Mouse (Mus musculus) thymus, postnatal 10 days (tissue): ENCODE data around the gene Hcn4.

ENCODE experiments used
- DNase-seq, 2 experiments: peaks; one replicate each; pipeline ENCODE4 v3.0.0; 2021; ENCODE audit warnings: low spot score in 2 of 2

The Hcn4 gene

DNA sequence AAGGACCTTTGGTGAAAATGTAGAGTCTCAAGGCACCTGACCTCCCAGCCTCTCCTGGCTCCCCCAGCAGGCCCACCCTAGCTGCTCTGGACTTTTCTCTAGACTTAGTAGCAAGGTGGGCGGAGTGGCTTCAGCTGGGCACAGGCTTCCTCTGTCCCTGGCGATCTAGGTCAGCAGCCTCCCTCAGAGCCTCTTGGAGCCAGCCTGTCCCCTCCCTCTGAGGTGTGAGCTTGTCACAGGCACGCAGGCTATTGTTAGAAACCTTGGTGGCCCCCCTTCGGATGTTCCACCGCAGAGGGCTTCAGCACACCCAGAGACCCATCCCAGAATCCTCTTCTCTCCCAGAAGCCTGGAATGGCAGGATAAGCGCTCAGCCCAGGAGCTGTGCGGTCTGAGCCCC, 24.5 kb downstream of the Hcn4 start:
- no peak for DNase-seq

DNA sequence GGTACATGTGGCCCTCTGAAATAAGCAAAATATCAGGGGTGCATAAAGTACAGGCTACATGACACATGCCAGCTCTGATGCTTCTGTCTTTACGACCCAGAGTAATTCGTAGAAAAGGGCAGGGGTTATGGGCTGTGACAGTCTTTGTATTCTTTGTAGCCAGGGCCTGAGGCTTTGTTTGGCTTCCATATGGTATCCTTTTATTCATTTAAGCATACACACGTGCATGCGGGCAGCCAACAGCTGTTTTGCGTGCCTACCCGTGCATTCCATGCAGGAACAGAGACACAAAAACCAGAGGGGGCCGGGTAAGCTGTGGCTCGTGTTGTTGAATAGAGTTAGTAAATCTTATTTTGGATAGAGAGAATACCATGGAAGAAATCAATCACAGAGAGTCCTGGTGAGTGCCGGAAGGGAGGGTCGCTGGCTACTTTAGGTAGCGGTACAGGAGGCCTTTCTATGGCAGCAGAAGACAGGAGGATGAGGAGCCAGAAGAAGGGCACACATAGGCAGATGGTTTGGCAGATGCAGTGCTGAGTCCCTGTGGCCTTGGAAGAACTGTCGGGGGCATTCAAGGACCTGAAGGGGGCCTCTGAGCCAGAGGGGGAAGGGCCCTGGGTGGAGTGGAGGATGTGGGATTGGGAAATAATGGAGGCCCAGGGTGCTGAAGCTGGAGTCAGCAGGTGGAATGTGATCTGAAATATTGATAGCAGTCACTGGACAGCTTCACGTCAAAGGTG, 26.5 kb downstream of the Hcn4 start:
- no peak for DNase-seq

DNA sequence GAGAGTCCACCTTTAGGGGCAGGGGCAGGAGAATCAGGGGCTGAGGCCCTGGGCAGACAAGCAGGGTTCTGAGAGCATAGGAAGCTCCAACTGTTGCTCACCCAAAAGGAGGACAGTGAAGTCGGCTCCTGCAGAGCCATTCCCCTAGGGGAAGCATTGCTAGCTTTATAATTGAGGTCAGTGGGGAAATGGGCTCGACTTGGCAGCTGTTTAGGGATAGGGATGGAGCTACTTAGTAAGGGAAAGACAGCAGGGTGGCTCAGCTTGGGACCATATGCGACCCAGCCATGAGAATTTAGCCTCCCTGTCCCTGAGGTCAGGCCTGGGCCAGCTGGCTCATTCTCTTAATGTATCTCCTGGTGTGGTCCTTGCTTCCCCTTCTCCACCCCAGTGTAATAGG, 31.7 kb downstream of the Hcn4 start:
- no peak for DNase-seq

DNA sequence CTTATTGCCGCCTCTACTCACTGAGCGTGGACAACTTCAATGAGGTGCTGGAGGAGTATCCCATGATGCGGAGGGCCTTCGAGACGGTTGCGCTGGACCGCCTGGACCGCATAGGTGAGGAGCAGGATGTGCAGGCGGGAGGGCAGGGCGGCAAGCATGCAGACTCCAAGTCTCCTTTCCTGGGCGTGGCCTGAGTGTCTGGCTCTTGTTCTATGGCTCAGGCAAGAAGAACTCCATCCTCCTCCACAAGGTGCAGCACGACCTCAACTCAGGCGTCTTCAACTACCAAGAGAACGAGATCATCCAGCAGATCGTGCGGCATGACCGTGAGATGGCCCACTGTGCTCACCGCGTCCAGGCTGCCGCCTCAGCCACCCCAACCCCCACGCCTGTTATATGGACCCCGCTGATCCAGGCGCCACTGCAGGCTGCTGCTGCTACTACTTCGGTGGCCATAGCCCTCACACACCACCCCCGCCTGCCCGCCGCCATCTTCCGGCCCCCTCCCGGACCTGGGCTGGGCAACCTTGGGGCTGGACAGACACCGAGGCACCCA, 35.9 kb downstream of the Hcn4 start:
- DNase-seq, result no peak

DNA sequence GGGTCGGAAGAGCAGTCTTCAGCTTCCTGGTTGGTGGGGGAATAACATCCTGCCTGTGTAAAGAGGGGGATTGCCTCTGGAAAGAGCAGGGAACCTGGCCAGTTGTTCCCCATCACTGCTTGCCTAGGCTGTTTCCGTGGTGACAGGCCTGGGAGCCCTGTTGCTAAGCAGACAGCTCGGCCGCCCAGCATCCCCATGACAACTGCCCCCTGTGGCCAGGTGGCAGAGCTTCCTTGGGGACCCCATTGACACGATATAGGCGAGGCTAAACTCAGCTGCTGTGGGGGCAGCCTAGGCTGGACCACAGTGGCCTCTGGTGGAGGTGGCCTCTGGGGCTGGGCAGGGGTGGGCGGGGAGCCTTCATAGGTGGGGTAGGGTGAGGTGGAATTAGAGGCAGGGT, 40.6 kb downstream of the Hcn4 start:
- no peak for DNase-seq

DNA sequence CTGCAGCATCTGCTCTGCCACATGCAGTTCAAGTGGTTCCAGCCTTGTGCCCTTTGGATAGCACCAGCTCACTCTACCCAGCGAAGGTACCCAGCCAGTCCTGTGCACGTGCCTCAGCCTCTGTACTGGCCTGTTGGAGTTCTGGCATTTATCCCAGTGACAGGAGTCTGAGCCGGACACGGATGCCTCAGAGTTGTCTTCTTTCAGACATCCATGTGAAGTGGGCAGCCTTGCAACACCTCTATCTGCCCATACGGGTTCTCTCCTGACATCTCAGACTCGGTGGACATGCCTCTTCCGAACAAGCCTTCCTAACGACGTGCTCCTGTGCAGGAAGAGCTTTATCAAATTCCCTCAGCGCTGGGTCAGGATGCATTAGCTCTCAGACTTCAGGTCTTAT, 47.9 kb downstream of the Hcn4 start:
- no peak for DNase-seq

DNA sequence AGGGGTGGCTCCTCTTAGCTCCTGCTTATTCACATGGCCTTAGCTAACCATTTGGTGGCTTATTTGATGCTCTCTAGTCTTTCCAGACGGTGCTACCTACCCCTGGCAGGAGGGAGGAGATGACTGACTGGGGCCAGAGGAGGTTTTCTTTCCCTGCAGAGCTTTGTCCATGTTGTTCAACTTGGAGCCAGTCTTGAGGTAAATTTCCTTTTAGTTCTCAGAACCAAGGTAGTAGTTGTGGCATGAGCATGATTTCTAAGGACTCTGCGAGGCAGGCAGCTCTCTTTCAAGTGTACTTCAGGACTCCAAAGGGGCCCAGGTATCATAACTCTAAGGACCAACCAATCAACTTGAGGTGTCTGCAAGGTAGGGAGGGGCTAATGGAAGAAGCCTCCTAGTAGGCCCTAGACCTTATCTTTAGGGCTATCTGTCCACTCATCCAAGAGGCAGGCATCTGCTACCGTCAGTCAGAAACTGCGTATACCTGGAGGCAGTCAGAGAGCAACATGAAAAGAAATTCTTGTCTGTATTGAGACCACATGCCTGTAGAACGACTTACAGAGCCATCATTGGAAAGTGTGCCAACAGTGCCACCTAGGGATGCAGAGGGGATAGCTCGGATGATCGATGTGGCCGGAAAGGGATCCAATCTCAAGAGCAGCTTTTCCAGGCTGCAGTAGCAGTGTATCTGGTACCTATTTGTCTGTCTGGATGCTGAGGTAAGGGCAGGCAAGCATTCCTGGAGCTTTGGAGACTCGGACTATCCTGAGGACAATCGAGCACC, 50.5 kb downstream of the Hcn4 start:
- DNase-seq, result peak; percentile 13 to 48

DNA sequence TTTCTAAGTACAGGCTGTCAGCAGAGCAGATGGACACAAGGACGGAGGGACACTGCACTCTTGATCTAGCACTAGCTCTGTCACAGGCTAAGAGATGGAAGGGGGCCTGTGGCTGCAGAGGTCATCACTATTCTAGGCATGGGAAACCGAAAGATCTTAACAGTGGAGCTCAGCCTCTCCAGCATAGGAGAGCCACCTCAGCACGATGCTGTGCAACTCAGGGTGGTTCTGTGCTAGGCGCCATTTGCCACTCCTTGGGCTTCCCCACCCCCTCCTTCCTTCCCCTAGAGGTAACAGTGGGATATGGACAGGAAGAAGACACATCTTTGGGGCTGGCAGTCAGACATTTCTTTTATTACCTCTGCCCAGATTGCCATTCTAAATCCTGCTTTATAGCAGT, 51.1 kb downstream of the Hcn4 start:
- DNase-seq, result no peak

DNA sequence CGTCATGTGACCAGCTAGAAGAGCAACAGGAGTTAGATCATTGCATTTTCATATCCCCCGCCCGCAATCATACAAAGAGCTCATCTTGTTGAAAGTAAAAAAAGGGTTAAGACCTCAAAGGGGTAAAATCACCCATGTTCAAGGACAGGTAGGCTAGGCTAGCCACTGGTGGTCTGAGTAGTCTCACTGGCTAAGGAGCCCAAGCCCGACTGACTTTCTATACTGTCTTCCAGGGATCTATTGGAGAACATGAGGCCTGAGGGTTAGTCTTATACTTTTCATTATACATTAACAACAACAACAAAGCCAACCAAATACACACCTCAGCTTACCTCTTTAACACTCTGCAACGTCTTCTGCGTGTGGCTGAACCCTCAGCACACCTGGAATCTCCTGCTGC, 52.2 kb downstream of the Hcn4 start:
- no peak for DNase-seq

DNA sequence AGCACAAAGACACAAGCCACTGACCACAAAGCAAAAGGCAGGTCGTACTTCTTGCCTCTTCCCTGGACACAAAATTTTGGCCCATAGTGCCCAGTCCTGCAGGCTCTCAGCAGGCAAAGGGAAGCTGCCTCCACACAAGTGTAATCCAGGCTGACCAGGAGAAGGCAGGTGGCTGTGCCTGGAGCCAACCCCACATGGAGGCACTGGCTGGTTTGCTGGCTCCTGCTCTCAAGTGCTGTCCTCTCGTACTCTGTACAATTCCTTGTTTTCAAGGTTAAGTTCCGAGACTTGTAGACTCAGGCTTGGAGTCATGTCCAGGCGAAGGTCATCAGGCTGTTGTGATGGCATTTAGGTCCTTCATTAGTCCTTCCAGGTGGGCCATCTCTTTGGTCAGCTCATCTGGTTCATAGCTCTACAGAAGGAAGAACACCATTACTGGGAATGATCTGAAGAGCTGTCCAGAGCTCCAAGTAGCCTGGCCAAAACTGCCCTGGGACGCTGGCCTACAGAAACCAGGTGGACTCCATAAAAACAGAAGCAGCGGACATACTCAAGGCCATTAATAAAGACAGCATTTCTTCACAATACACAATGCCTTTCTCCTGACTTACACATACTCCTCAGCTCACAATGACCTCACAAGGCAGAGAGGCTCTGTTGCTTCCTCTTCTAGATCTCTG, 53.9 kb downstream of the Hcn4 start:
- DNase-seq, result no peak

DNA sequence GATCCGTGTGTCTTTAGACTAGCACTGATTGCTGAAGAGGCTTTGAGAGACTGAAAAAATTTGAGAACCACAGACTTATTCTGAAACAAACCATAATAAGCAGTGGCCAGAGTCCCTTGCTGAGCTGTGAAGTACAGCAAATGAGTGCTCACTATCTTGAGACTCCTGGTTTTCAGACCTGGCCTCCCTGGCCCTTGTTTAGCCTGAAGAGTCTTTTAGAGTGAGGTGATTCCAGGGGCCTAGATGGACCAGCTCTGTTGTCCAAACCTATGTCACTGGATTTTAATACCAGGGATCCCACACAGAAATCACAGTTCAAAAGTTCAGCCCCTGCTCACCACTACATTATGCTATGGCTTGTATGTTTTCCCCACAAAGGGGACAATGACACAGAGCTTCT, 56.6 kb downstream of the Hcn4 start:
- DNase-seq, result no peak

DNA sequence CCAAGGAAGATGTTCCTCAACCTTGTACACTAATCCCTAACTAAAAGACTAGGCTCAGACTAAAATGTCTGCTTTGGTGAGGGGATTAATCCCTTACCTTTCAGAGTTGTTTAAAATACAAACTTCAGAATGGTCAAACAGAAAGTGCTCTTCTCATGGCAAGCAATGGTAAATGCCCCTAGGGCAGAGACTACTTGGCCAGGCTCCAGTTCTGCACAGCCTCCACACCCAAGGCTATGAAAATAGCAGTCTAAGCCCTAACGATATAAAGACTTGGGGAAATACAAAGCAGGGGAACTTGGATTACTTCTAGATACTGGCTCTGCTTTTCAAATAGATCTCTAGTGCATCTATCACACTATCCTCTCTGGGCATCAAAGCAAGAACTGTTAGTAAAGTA, 59.5 kb downstream of the Hcn4 start:
- DNase-seq, result no peak

DNA sequence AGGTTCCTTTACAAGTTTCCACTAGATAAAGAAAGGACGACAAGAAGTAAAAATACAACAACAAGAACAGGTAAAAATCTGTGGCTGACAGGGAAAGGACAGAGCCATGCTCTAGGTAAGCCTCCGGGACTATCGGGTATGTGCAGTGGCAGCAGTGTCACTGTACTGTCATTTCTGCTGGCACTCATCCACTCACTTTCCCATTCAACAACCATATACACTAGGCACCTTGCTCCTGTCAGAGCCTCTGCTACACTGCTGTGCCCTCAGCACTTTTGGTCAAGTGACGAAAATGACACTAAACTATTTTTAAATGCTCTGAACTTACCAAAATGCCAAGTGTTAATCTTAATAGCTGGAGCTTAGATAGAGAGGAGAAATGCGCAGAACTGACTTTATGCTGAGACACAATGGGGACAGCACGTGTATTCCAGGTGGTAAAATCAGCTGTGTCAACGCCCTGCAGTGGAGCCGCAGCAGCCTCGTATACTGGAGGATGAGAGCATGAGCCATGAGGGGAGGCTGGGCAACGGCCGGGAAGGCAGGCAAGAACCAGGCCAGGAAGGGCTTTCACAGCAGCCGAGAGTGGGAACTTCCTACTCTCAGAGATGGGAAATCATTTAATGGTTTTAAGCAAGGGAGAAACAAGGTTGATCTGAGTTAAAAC, 66.7 kb downstream of the Hcn4 start:
- no peak for DNase-seq

DNA sequence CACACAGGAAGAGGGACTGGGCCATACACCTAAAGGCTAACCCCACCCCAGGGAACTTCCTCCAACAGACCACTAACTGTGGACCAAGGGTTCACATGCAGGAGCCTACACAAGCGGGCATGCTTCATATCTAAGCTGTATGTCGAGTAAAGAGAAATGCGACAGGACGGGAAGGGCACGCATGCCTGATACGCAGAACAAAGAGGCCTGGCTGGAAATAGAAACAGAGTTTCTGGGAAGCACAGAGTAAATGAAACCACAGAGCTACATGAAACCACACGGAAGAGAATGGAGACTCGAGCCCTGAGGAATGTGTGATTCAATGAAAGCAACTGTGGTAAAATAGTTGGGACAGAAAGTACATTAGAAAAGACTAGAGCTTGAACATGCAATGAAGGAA, 67.7 kb downstream of the Hcn4 start:
- DNase-seq, result no peak

DNA sequence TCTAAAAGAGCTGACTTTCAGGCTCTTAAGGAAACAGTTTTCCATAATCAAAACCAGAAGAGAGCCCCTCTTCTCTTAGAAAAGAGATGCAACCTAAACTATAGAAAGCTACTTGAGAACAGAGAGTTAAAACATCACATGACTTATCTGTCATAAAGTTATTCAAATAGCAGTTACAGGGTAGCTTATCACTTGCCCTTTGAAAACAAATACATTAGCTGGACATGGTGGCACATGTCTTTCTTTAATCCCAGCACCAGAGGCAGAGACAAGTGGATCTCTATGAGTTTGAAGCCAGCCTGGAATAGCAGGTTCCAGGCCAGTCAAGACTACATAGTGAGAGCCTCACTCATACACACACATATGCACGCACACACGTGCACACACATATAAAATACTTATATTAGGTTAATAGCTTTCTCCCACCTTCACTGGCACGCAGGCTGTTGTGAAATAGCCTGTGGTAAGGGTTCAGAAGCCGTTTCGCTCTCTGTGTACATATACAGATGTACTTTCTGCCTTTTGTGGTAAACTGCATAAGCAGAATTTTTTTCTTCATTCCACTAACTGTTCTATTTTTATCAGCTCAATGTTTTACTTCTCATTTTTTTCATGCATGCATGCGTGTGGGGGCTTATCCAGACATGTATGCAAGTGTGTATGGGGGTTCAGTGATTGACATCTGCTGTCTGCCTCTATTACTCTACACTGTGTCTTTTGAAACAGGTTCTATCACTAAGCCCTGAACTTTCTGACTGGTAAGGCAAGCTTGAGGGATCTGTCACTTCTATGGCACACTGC, 68.8 kb downstream of the Hcn4 start:
- no peak for DNase-seq

DNA sequence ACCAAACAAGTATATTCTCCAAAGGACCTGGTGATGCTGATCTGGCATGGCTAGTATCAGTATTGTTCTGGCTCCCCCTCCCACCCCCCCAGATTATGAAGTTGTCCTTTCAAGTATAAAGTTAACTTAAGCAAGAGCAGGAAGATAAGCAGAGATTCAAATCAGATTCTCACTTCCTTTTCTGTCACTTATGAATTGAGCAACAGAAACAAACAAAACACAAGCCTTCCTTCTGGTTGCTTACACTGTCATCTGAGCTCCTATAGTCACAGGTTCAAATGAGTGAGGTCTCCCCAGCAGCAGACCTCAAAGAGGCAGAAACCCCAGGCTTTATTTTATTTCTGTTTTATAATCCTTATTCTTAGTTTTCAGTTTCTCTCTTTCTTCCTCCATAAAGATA, 76.4 kb downstream of the Hcn4 start:
- DNase-seq, result no peak

DNA sequence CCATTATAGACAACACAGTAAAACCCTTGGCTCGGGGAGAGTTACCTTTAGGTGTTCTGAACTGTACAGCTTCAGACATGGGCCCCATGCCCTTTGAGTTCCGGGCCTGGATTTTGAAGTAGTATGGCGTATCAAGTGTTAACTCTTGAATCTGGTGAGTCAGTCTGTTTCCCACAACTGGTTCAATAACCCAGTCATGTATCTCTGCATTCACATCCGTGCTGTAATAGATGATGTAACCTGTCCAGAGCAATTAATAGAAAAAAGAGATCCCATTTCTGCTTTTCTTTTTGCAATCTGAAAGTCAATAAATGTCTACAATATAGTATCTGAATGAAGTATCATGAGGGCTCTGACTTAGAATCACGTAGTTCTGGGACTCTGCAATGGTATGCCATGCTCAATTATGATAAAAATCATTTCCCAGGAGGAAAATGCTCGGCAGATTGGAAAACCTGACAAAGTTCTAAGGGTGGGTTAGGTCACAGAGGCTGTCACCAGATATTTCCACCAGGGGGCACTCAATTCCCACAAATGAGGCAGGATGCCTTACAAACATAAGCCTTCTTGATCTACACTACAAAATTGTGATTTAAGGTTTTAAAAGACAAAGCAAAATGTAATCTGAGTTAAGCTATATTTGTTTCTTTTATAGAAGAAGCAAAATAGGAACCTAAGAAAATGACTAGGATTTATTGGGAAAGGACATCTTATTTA, 79.8 kb downstream of the Hcn4 start:
- peak; percentile 12 to 42 for DNase-seq
